Mouse (Mus musculus): ENCODE data around the gene Stx2. TPM values are rescaled to one million over a fixed set of nuclear protein-coding genes. Genes with fewer than 3 reads are reported as not detected.

Stx2 gene
- total RNA-seq, 2 experiments from 2014 or later: 27.1 to 29.2 TPM

DNA sequence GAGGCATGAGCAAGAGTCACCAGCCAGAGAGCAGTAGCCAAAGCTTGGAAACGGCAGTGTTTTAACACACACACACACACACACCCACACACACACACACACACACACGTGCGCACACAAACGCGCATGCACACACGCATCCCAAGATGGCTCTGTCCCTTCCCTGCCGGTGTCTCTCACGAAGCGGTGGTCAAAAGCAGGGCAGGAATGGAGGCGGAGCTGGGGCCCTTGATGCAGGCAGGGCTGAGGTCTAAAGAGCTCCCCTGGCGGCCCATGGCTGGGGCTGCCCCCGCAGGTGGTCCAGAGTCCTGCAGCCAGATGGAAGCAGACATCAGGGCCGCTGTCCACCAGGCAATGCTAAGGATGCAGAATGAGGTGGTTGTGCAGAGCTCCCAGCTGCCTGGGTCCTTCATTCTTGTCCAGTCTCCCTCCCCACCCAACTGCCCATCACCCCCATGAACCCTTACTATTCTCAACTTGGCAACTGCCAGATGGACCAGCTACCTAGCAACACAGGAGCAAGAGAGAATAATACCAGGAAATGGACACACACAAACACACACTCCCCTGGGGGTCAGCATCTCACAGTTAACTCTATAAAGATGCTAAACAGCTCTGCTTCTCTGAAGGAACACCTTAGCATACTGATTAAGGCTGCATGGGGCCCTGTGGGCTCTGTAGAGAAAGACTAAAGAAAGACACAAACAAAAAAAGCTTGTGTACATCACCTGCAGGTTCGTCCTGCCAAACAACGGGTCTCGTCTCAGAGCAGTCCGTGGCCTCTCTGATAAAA lies 54.9 kb downstream of the Stx2 start, which contains the start of gene Rimbp2:
TSS of gene Rimbp2 (minus strand) at position 209 of the 793 bp plus-strand sequence.
- peak in 1 of 2 experiments; percentile 82 for DNase-seq (ENCODE audit: low spot score in 2 of 2)

DNA sequence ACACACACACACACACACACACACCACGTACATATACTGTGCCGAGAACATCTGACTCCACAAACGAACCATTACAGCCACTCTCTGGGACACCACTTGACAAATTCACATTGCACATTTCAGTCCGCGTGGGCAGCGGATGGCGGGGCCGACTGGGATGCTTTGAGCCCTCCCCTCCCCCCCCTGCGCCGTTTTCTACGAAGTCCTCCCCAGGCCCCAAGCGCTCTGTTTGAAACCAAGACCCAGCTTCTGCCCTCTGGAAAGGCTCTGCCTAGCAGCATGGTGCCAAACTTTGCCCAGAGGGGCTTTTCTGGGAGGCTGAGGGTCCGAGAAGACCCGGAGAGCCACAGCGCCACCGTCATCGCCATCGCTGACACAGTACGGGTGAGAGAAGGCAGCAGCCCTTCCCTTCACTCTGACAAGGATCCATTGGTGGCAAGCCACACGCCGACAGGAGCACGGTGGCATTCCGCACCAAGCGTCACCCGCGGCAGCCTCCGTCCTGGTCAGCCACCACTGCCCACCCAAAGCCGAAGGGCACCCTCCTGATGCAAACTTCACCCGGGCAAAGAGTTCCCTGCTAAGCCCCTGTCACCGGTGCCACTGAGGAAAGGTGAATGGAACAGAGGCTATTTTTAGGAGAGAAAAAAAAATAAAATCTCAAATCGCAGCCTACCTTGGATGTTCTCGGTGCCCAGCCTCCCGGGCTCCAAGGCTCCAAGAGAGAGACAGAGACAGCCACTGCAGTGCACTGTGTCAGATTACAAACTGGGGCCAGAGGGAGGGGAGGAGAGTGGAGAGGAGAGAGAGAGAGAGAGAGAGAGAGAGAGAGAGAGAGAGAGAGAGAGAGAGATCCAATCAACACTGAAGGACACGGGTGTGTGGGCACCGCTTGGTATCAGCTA lies 55.8 kb downstream of the Stx2 start:
- DNase-seq (ENCODE audit: low spot score in 2 of 2): peak; percentile 47 to 67

DNA sequence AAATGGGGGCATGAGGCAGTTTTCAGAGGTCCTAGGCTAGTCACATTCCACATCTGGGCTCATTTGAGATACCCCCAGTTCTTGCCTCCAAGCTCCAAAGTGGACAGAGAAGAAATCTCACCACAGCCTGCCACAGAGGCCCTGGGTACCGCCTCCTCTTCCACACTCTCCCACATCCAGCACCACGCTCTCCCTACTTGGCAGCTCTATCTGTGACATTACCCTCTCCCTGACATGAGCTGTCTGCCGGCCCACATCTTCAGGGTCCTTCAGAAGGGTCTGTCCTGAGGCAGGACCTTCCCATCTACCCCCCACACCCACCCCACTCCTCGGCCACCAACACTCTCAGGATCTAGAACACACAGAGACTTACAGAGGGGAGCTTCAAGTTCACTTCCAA lies 56.9 kb downstream of the Stx2 start:
- no peak for DNase-seq (ENCODE audit: low spot score in 2 of 2)

DNA sequence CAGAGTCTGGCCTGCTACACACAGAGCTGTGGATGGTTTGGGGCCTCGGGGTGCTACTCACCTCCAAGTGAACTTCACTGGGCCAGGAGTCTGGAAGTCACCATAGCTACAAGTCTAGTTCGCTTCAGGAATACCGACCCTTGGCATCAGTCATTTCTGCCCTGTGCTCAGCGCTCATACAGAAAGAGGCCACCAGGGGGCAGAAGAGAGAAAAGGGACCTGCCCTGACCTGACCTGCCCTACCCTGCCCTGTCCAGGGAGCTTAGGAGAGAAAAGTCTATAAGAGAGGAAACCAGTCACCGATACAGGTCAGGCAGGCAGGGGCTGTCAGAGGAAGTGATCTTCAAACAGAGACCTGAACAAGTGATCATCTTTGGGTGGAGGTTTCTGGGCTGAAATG lies 61.3 kb downstream of the Stx2 start:
- no peak for DNase-seq (ENCODE audit: low spot score in 2 of 2)

DNA sequence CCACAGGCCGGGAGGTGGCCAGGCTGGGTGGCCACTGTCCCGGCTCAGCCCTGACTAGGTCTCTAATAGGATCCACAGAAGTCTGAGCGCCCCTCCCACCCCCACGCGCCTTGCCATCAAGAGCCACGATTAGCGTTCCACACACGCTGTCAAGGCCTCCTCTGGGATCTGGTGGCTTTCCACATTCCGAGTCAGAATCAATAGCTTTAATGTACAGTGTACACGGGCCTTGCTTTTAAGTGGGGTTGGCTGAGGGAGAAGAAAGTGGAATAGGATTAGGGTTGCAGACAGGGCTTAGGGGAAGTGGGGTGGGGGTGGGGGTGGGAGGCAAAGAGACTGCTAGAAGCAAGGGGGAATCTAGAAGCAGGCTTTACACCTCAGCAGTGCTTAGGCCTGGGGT lies 67.9 kb downstream of the Stx2 start:
- no peak for DNase-seq (ENCODE audit: low spot score in 2 of 2)

DNA sequence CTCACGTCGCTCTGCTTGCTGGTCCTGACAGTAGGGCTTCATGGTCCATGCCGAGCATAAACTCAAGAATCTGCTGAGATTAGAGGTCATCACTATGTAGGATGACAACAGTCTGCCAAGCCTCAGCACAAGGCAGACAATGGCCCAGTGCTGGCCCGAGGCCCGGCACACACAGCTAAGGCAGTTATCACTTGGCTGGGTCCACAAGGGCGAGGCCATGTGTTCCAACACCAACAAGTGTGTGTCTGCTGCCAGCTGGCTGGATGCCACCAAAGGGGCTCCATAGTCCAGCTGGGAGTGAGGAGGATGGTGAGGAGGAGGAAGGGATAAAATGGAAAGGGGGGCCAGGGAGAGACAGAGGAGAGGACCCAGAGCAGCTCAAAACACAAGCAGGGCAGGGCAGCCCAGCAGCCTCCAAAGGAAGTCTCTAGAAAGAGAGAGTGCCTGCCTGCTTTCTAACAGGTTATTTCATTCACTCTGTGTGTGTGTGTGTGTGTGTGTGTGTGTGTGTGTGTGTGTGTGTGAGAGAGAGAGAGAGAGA lies 72.9 kb downstream of the Stx2 start:
- no peak for DNase-seq (ENCODE audit: low spot score in 2 of 2)

Other genes starting within 250 kb of the Stx2 start
- gene Rimbp2, start 55.1 kb downstream of the Stx2 start, total RNA-seq (2021): 100 to 1,000 TPM; 119 to 127 TPM
- 100 to 1,000 TPM; 161 to 173 TPM for gene Ran, start 11.5 kb upstream of the Stx2 start, total RNA-seq (2021)
- under 1 TPM; 0.33 to 0.67 TPM for gene Adgrd1, start 88.2 kb upstream of the Stx2 start, total RNA-seq (2021)

Data from layer of hippocampus, adult 18-20 months (tissue).